Mouse (Mus musculus) liver, postnatal 0 days (tissue): ENCODE data around the gene Nsg2. TPM values are rescaled to one million over a fixed set of nuclear protein-coding genes. Genes with fewer than 3 reads are reported as not detected.
A peak's percentile ranks its signal among the peaks of the same experiment; 100 is the strongest.

Source experiments
- ATAC-seq: fragments of 200-750 bp; cut with Nextera tagmentation; 2 replicates; pipeline ENCODE4 v1.8.0; 2017; ENCODE audit warnings: mild to moderate bottlenecking, moderate library complexity
- DNase-seq: peaks from one replicate; pipeline ENCODE4 v3.0.0-alpha.2; 2016
- H3K27ac ChIP-seq: fragments of 300-500 bp; sonication (generic); 2 replicates; pipeline ENCODE4 v1.5.1; 2014; ENCODE audit warnings: antibody characterized with exemption, moderate library complexity, mild to moderate bottlenecking, low read depth
- H3K27me3 ChIP-seq: fragments of 300-500 bp; sonication (generic); 2 replicates; pipeline ENCODE4 v1.6.1; 2014; ENCODE audit warnings: low read length, control low read depth, mixed read lengths; ENCODE audit not compliant: insufficient read depth
- H3K36me3 ChIP-seq: fragments of 300-500 bp; sonication (generic); replicated peaks from 2 replicates; pipeline ENCODE4 v1.6.1; 2014; ENCODE audit warnings: mild to moderate bottlenecking, control low read depth, low read length, moderate library complexity, mixed read lengths; ENCODE audit not compliant: insufficient read depth
- H3K4me1 ChIP-seq: fragments of 300-500 bp; sonication (generic); 2 replicates; pipeline ENCODE4 v1.6.1; 2014; ENCODE audit warnings: antibody characterized with exemption, mild to moderate bottlenecking, control low read depth; ENCODE audit not compliant: insufficient read depth
- H3K4me2 ChIP-seq: fragments of 300-500 bp; sonication (generic); 2 replicates; pipeline ENCODE4 v1.6.1; 2014; ENCODE audit warnings: low read depth, mild to moderate bottlenecking, low read length, moderate library complexity, mixed read lengths
- H3K4me3 ChIP-seq: fragments of 300-500 bp; sonication (generic); 2 replicates; pipeline ENCODE4 v1.5.1; 2014; ENCODE audit warnings: low read depth, low read length
- H3K9ac ChIP-seq: fragments of 300-500 bp; sonication (generic); replicated peaks from 2 replicates; pipeline ENCODE4 v1.6.1; 2014; ENCODE audit warnings: mild to moderate bottlenecking, moderate library complexity
- H3K9me3 ChIP-seq: fragments of 300-500 bp; sonication (generic); 2 replicates; pipeline ENCODE4 v1.6.1; 2016; ENCODE audit warnings: mild to moderate bottlenecking, control low read depth, low read length, mixed read lengths
- CTCF ChIP-seq: sonication (generic); IDR thresholded peaks from 2 replicates; pipeline ENCODE4 v1.5.1; 2016; ENCODE audit warnings: antibody characterized with exemption, low read depth
- EP300 ChIP-seq: IDR thresholded peaks from 2 replicates; pipeline ENCODE4 v1.6.1; 2016; ENCODE audit warnings: antibody characterized with exemption, low read depth, mild to moderate bottlenecking
- WGBS: fragments of 180-500 bp; shearing (Covaris S2); extraction: QIAGEN DNeasy Blood & Tissue Kit; methylation state at CpG from one replicate; pipeline ENCODE4 v1.1.7; 2014; ENCODE audit not compliant: insufficient replicate concordance; 5-methylcytosine and 5-hydroxymethylcytosine counted together
- polyA plus RNA-seq: library from polyadenylated mRNA; unstranded; fragments of >200 nt; fragmentation: Nextera tagmentation; extraction: Ambion mirVana; gene quantifications from 2 replicates; pipeline ENCODE4 v1.2.1, GENCODE M21; 2015

The Nsg2 gene
- 0.06 TPM in 1 of 2 replicates, not detected in the other for polyA plus RNA-seq

- no peak within 1 kb of the TSS for H3K4me3 ChIP-seq
- H3K36me3 ChIP-seq = no peaks in the 10 kb centered on the region
- WGBS = under 1% methylated on average over 16 of the region's 16 CpGs
- no peaks in the 10 kb centered on the region for H3K4me1 ChIP-seq
- peak; percentile 57 for DNase-seq
- H3K4me2 ChIP-seq = peak within 1 kb of the TSS; percentile 44; the same call in 1 of the 2 replicates
- H3K27ac ChIP-seq = no peak within 1 kb of the TSS
- H3K27me3 ChIP-seq = peaks cover 6% of the 10 kb centered on the region; the same call in 1 of the 2 replicates
- H3K9me3 ChIP-seq = no peaks in the 10 kb centered on the region
- no peak within 1 kb of the TSS for H3K9ac ChIP-seq
- TF ChIP-seq CTCF (peak; percentile 69), EP300 (no peak)
- ATAC-seq = 0 out of 2 replicates have a peak, but pooled peaks have one; percentile 43
These were observed at the start of gene Nsg2 for GRCm38 (mm10) chr11:32000281-32000680. Nsg2 (plus strand) TSS chr11:32000463.

GRCm38 (mm10) chr11:31960071-31960470 lies 40.2 kb upstream of the Nsg2 start:
- no peak overlapping the region for H3K4me3 ChIP-seq
- no peaks in the 10 kb centered on the region for H3K27me3 ChIP-seq
- H3K36me3 ChIP-seq = no peaks in the 10 kb centered on the region
- H3K4me2 ChIP-seq = no peak overlapping the region
- DNase-seq = no peak
- TF ChIP-seq EP300 (no peak), CTCF (no peak)
- no peaks in the 10 kb centered on the region for H3K9me3 ChIP-seq
- no peak for ATAC-seq
- no peak overlapping the region for H3K27ac ChIP-seq
- H3K9ac ChIP-seq = no peak overlapping the region
- H3K4me1 ChIP-seq = no peaks in the 10 kb centered on the region

GRCm38 (mm10) chr11:31963993-31964392 lies 36.3 kb upstream of the Nsg2 start:
- Histone ChIP-seq H3K9ac (no peak overlapping the region), H3K36me3 (no peaks in the 10 kb centered on the region), H3K27ac (no peak overlapping the region), H3K27me3 (no peaks in the 10 kb centered on the region), H3K9me3 (no peaks in the 10 kb centered on the region), H3K4me3 (no peak overlapping the region), H3K4me2 (no peak overlapping the region), H3K4me1 (no peaks in the 10 kb centered on the region)
- no peak for ATAC-seq
- 64% methylated on average over 1 of the region's 1 CpGs for WGBS
- DNase-seq = no peak
- TF ChIP-seq CTCF = no peak
- no peak for TF ChIP-seq EP300

GRCm38 (mm10) chr11:31965256-31966134 lies 34.8 kb upstream of the Nsg2 start, which contains the start of gene 4930524B15Rik:
4930524B15Rik (plus strand) TSS chr11:31965592.
- H3K9ac ChIP-seq = no peak within 1 kb of the TSS
- H3K4me1 ChIP-seq = no peaks in the 10 kb centered on the region
- H3K27me3 ChIP-seq = no peaks in the 10 kb centered on the region
- peak within 1 kb of the TSS; percentile 45 for H3K4me2 ChIP-seq
- no peaks in the 10 kb centered on the region for H3K36me3 ChIP-seq
- TF ChIP-seq EP300 (no peak), CTCF (no peak)
- H3K9me3 ChIP-seq = no peaks in the 10 kb centered on the region
- no peak for ATAC-seq
- DNase-seq = peak; percentile 25
- H3K27ac ChIP-seq = no peak within 1 kb of the TSS
- 61% methylated on average over 49 of the region's 49 CpGs for WGBS
- no peak within 1 kb of the TSS for H3K4me3 ChIP-seq

GRCm38 (mm10) chr11:31974132-31974531 lies 26.1 kb upstream of the Nsg2 start:
- H3K4me2 ChIP-seq = no peak overlapping the region
- H3K4me1 ChIP-seq = no peaks in the 10 kb centered on the region
- no peak for DNase-seq
- no peaks in the 10 kb centered on the region for H3K27me3 ChIP-seq
- TF ChIP-seq EP300 (no peak), CTCF (no peak)
- no peaks in the 10 kb centered on the region for H3K9me3 ChIP-seq
- no peak overlapping the region for H3K9ac ChIP-seq
- ATAC-seq = no peak
- H3K36me3 ChIP-seq = no peaks in the 10 kb centered on the region
- no peak overlapping the region for H3K27ac ChIP-seq
- no peak overlapping the region for H3K4me3 ChIP-seq
- WGBS = 44% methylated on average over 4 of the region's 4 CpGs

- WGBS = 55% methylated on average over 8 of the region's 8 CpGs
- no peak for ATAC-seq
- Histone ChIP-seq H3K4me3 (no peak overlapping the region), H3K4me2 (no peak overlapping the region), H3K36me3 (no peaks in the 10 kb centered on the region), H3K27me3 (no peaks in the 10 kb centered on the region), H3K27ac (no peak overlapping the region), H3K9ac (no peak overlapping the region), H3K4me1 (no peaks in the 10 kb centered on the region), H3K9me3 (no peaks in the 10 kb centered on the region)
- TF ChIP-seq CTCF (no peak), EP300 (no peak)
- no peak for DNase-seq
These were observed 25.4 kb upstream of the Nsg2 start for GRCm38 (mm10) chr11:31974826-31975225.
